Mouse (Mus musculus) R1 (cell line): Measurements from ENCODE around the gene Vti1a.

Source experiments
- DNase-seq: peaks from one replicate; pipeline ENCODE4 v3.0.0-alpha.2; 2018; ENCODE audit warnings: low read depth, low spot score

Gene Vti1a

GRCm38 (mm10) chr19:55456325-55457091 lies 140.4 kb downstream of the Vti1a start:
- DNase-seq = no peak

DNA sequence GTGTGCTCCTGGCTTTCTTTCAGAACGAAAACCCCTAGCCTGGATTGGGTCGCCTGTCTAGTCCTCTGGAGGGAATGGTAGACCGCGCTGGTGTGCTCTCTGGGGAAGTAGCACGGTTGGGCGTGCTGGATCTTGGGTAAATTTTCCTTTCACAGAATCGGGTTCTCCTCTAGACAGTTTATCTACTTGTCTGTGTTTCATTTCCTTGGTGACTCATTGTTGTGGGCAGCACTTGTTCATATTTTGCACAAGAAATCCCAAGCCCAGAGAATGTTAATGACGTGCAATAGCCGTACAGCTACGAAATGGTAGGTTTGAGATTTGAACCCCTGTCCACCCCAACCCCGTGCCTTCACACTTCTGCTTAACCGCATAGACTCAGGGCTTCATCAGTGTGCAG lies 145.9 kb downstream of the Vti1a start:
- DNase-seq = no peak

GRCm38 (mm10) chr19:55463670-55464069 lies 147.6 kb downstream of the Vti1a start:
- DNase-seq = no peak

DNA sequence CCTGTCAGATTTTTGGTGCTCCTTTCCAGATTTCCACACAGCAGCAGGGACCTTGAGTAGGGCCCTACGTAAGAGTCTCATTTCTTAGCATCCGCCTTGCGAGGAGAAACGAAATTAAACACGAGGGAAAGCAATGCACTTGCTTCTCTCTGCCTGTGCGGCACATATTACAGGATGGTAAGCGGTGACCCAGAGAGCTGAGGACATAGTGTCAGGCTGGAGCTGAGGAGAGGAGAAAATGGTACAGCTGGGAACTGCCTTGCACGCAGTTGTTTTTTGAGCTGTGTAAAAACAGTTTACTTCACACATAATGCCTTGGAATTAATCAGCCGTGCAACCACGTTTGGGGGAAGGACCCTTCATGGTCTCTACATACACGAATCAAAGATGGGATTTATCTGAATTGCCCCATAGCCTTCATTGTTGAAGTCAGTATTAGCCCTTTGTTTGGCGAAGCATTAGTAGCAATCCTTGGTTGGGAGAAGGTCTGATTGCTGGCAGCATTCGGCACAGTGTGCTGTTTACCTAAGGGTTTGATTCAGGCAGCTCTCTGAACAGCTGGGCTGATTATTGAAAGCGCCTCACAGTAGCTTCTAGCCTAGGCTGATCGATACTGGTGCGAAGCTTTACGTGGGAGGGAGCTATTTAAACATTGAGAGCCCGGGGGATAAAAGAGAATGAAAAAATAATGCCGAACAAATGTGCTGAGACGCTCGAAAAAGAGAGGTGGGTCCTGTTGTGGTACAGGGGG lies 153.4 kb downstream of the Vti1a start:
- no peak for DNase-seq

DNA sequence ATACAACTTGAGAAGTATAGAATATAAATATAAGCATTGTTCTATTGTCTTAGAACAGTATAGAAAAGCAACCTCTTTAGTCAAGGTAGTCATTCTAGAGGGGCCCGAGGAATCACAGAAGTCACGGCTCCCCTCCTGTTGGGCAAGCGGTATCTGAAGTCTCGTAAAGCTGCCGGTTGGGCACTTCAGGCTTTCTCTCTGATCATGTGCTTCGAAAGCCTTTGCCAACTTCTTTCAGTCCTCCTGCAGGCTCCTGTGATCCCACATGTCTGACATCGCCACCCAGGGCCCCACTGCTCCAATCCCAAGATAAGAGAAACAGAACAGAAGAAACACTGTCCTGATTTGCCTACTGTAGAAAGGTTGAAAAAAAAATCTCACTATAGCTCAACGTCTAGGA lies 156.5 kb downstream of the Vti1a start:
- DNase-seq = no peak

GRCm38 (mm10) chr19:55474225-55474624 lies 158.1 kb downstream of the Vti1a start:
- no peak for DNase-seq

DNA sequence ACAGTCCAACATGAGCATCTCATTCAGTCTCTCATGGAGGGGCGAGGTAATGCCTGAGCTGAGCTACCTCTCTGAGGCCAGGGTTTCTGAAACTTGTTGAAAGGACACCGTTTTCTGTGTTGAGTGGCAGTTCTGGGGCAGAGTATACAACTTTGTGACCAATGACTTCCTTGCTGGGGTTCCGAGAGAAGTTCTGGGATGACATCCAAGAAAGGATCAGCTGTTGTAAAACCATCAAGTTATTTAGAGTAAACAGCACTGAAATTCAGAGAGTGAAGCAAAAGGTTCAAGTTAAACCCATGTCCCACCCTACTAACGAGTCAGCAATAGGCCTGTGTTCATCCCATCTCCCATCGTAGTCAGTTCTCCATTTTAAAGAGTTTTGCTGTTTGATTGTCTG lies 164.4 kb downstream of the Vti1a start:
- no peak for DNase-seq

GRCm38 (mm10) chr19:55481308-55481707 lies 165.2 kb downstream of the Vti1a start:
- DNase-seq = no peak

GRCm38 (mm10) chr19:55483526-55483925 lies 167.4 kb downstream of the Vti1a start:
- DNase-seq = no peak

GRCm38 (mm10) chr19:55484559-55484958 lies 168.5 kb downstream of the Vti1a start:
- no peak for DNase-seq

GRCm38 (mm10) chr19:55486473-55486872 lies 170.4 kb downstream of the Vti1a start:
- DNase-seq = peak; percentile 55

- peak; percentile 96 for DNase-seq
These were observed 175.3 kb downstream of the Vti1a start for GRCm38 (mm10) chr19:55491126-55492076.

- DNase-seq = no peak
These were observed 180.2 kb downstream of the Vti1a start for GRCm38 (mm10) chr19:55496333-55496732.

DNA sequence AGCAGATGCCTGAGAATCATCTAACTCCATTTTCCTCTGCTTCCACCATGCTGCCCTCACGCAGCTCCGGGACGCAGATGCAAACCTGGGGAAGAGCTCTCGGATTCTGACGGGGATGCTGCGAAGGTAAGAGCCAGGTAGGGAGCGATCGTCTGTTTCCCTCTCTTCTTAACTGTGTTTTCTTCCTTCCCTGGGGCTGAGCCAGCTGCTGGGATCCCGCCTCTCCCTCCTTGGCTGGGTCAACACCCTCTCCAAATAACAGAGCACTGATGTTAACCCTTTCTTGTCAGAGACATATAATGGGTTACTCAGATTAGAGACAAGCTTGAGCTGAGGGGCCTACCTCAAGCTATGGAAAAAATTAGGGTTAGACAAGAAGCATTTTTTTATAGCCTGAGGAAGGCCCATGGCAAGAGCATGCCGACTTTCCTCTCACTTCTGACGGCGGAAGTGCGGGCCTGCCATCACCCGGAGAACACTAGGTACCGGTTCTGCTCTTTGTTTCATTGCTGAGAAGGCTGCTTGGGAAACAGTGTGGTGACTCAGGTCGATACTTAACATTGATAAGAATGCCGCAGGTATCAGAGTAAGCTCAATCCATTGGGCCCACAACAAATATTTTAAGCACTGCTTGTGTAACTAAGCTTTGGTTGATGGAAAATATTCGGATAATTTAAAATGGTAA lies 183.2 kb downstream of the Vti1a start:
- DNase-seq = no peak

DNA sequence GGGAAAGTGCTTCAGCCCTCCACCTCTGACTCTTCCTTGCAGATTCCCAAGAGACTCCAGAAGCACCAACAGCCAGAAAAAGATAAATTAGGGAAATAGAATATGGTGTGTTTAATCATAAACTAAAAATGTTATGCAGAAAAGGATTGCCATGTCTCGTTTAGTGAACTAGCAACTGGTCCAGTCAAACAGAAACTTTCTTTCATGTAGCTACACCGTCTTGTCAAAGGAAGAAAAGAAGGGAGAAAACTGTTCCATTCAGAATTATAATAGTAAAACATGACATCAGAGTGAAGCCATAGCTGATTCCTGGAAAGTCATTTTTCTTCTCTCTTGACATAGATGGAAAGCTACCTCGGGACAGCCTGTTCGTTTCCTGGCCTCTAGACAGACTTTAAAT lies 185.9 kb downstream of the Vti1a start:
- DNase-seq = no peak

DNA sequence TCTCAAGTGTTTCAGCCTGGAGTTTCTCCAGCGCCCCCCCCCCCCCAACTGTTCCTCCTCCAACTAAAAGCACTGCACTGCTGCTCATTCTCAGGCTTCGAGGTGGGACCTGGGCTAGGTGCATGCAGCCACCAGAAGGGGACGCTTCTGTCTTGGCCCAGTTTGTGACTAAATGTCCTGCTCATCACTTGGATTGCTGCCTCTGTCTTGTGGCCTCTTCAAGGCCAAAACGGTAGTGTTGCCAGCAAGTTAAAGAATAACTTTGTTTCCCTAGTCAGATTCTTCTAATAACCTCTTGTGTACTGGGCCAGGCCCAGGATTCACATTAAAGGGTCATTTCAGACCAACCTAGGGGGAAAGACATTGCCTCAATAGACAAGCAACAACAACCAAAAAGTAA lies 187.7 kb downstream of the Vti1a start:
- DNase-seq = no peak

GRCm38 (mm10) chr19:55507748-55508147 lies 191.7 kb downstream of the Vti1a start:
- no peak for DNase-seq

- DNase-seq = no peak
These were observed 192.1 kb downstream of the Vti1a start for GRCm38 (mm10) chr19:55508239-55508638.

DNA sequence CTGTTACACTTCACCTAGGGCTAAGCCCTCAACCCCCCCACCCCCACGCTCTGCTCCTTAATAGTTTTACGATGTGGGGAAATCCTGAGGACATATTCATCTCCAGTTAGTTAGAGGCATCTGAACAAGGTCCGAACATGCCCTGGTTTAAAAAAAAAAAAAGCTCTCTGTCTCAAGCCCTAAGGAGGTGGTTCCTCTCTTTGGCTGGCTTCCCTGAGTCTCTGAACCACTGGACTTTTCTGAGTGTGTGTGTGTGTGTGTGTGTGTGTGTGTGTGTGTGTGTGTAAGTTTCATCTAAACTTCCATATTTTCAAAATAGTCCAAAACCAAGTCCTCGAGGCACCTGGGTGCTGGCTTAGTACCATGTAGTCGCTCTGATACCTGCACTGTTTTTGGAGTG lies 192.9 kb downstream of the Vti1a start:
- no peak for DNase-seq

GRCm38 (mm10) chr19:55509618-55510017 lies 193.5 kb downstream of the Vti1a start:
- DNase-seq = no peak

DNA sequence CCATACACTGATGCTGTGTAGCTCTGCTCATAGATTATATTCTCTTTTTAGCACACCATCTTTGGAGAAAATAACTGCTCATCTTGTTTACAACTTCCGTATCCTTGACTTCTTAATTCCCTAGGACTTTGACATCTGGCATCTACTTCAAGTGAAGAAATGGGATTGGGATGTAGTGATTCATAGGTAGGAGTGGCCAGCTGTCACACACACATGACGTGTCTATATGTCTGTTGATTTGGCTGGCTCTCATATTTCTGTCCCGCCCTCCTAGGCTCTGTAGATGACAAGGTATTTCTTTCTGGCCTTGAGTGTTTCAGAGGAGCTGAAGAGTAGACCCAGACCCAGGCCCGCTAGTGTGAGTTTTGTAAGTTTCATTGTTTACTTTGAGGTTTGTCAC lies 197.8 kb downstream of the Vti1a start:
- no peak for DNase-seq
